In the genomic region with DNA sequence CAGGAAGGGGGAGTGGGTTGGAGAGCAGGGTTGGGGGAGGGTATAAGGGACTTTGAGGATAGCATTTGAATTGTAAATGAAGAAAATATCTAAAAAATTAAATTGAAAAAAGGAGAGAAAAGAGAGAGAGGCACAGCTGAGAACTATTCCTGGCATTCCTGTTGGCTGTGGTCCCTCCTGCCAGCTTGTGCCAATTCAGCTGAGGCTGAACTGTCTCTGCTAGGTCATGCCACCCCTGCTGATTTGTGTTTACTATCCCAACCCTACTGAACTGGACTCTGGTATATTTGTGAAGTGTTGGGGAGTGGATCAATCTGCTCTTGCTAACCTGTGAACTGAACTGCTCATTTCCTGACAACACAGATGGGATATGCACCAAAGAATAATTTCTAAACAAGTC, we compare ENCODE assay signal across 29 mouse cellular contexts. TPM values are rescaled to one million over a fixed set of nuclear protein-coding genes. Genes with fewer than 3 reads are reported as not detected.
A peak's percentile ranks its signal among the peaks of the same experiment; 100 is the strongest.
DNase-seq lines count a peak whose midpoint lies in the region; ATAC-seq and TF ChIP-seq lines count a peak whose summit lies in the region.
"Had no signal": no experiment of that assay in that cellular context is flagged by ENCODE, and none has a peak within 500 bp of the region (broad histone marks: within the 10 kb centered on the region; RNA-seq: fewer than 3 reads in every experiment).

No protein-coding gene starts in this region.

- 0 out of 2 replicates have a peak, but pooled peaks cover 2% of the 10 kb centered on the region for H3K9me3 ChIP-seq in heart, embryonic 12.5 days (replicated peaks)
- H3K9me3 ChIP-seq: embryonic facial prominence, embryonic 13.5 days; forebrain, embryonic 10.5 days; forebrain, embryonic 15.5 days; hindbrain, embryonic 10.5 days; hindbrain, embryonic 15.5 days; liver, embryonic 15.5 days; lung, embryonic 15.5 days; stomach, embryonic 15.5 days had no signal

- no peaks in the 10 kb centered on the region for H3K27me3 ChIP-seq in heart, embryonic 12.5 days (replicated peaks)
- H3K27me3 ChIP-seq: embryonic facial prominence, embryonic 13.5 days; forebrain, embryonic 15.5 days; hindbrain, embryonic 15.5 days; liver, embryonic 15.5 days; lung, embryonic 15.5 days; stomach, embryonic 15.5 days had no signal

- H3K36me3 ChIP-seq in heart, embryonic 12.5 days = no peaks in the 10 kb centered on the region
- H3K36me3 ChIP-seq: embryonic facial prominence, embryonic 13.5 days; forebrain, embryonic 10.5 days; forebrain, embryonic 15.5 days; hindbrain, embryonic 10.5 days; hindbrain, embryonic 15.5 days; liver, embryonic 15.5 days; lung, embryonic 15.5 days; stomach, embryonic 15.5 days had no signal

- no peak overlapping the region for H3K4me3 ChIP-seq in gastrocnemius, adult 2 months
- H3K4me3 ChIP-seq in heart, embryonic 12.5 days = no peak overlapping the region
- H3K4me3 ChIP-seq: embryonic facial prominence, embryonic 13.5 days; forebrain, embryonic 10.5 days; forebrain, embryonic 15.5 days; hindbrain, embryonic 10.5 days; hindbrain, embryonic 15.5 days; liver, embryonic 15.5 days; lung, embryonic 15.5 days; stomach, embryonic 15.5 days had no signal

- DNase-seq in gastrocnemius, adult 2 months = peak; percentile 48
- no peak for DNase-seq in gastrocnemius, postnatal 4 days (ENCODE audit: low spot score in 2 of 2)
- DNase-seq in heart, adult 8-10 months (ENCODE audit: low spot score) = peak; percentile 31
- peak; percentile 38 for DNase-seq in adipocyte (ENCODE audit: low spot score)
- DNase-seq in heart, postnatal 10 days = peak; percentile 38 to 43
- DNase-seq in lung, postnatal 4 days = no peak
- DNase-seq: adrenal gland, adult 2 months; cerebellum, adult 11 months; cerebellum, adult 9-10 months; kidney, adult 18-20 months; kidney, postnatal 4 days; right cerebral cortex, postnatal 25 days; thymus, postnatal 14 days had no signal

- ATAC-seq in heart, embryonic 12.5 days (ENCODE audit: insufficient number of reproducible peaks, low FRiP score) = no peak
- ATAC-seq: CD4-positive, CD25-positive, alpha-beta regulatory T cell, adult 4 months; forebrain, embryonic 15.5 days; inflammation-experienced regulatory T-cells, adult 6 months; midbrain, embryonic 16.5 days had no signal

- H3K9ac ChIP-seq in heart, embryonic 12.5 days = no peak overlapping the region
- H3K9ac ChIP-seq: embryonic facial prominence, embryonic 13.5 days; forebrain, embryonic 15.5 days; hindbrain, embryonic 15.5 days; liver, embryonic 15.5 days; lung, embryonic 15.5 days; stomach, embryonic 15.5 days had no signal

- H3K27ac ChIP-seq in gastrocnemius, adult 2 months = peak overlapping the region; percentile 50
- no peak overlapping the region for H3K27ac ChIP-seq in heart, embryonic 12.5 days (ENCODE audit: poor library complexity, severe bottlenecking)
- H3K27ac ChIP-seq: embryonic facial prominence, embryonic 13.5 days; forebrain, embryonic 10.5 days; forebrain, embryonic 15.5 days; hindbrain, embryonic 10.5 days; hindbrain, embryonic 15.5 days; kidney, postnatal 0 days; liver, embryonic 15.5 days; lung, embryonic 15.5 days; stomach, embryonic 15.5 days had no signal

- H3K4me2 ChIP-seq in heart, embryonic 12.5 days = no peak overlapping the region
- H3K4me2 ChIP-seq: embryonic facial prominence, embryonic 13.5 days; forebrain, embryonic 15.5 days; hindbrain, embryonic 15.5 days; liver, embryonic 15.5 days; lung, embryonic 15.5 days; midbrain, embryonic 11.5 days; stomach, embryonic 15.5 days had no signal

- intact Hi-C loops in gastrocnemius, adult 2 months (cut with DNase I) = no loop called here
- intact Hi-C loops in heart, postnatal 10 days (cut with DNase I) = no loop called here

- TF ChIP-seq CTCF in gastrocnemius, adult 2 months (IDR thresholded peaks at IDR 0.05) = no peak

- no peaks in the 10 kb centered on the region for H3K4me1 ChIP-seq in heart, embryonic 12.5 days (replicated peaks)
- H3K4me1 ChIP-seq: embryonic facial prominence, embryonic 13.5 days; forebrain, embryonic 10.5 days; forebrain, embryonic 15.5 days; hindbrain, embryonic 10.5 days; hindbrain, embryonic 15.5 days; liver, embryonic 15.5 days; lung, embryonic 15.5 days; stomach, embryonic 15.5 days had no signal

RNA-seq across cellular contexts. Expression of a gene that starts 32.3 kb away (rescaled TPM):
- 10 to 100 TPM; 48.9 to 54.2 TPM for total RNA-seq in gastrocnemius, adult 2 months (2021)
- 10 to 100 TPM; 36.0 to 38.7 TPM for total RNA-seq in gastrocnemius, postnatal 4 days (2021)
- 10 to 100 TPM; 25.5 to 40.5 (median 31.9) TPM for total RNA-seq in heart, adult 8-10 months (2022)
- 22.9 and 24.9 TPM in 2 replicates for polyA plus RNA-seq in heart, embryonic 12.5 days (2016; fragmentation: Nextera tagmentation; extraction: Ambion mirVana)
- 10 to 100 TPM; 22.1 to 22.7 TPM for total RNA-seq in heart, postnatal 10 days (2021)
- total RNA-seq: common myeloid progenitor, adult 5-6 weeks; neutrophil, adult 5-6 weeks had no signal
- polyA plus RNA-seq: CD4-positive, CD25-positive, alpha-beta regulatory T cell, adult 4 months; inflammation-experienced regulatory T-cells, adult 6 months had no signal

Comparison
In these comparisons a context has a peak if more than half of its experiments do, and no peak if none do; other contexts are left out.
1. DNase-seq: peak in gastrocnemius, adult 2 months (single experiment), heart, adult 8-10 months (single experiment), adipocyte (single experiment) and heart, postnatal 10 days (2 of 2); none in gastrocnemius, postnatal 4 days (0 of 2) and lung, postnatal 4 days (0 of 2).